Mouse (Mus musculus) adrenal gland, postnatal 10 days (tissue): ENCODE results near the gene Bri3. TPM values are rescaled to one million over a fixed set of nuclear protein-coding genes. Genes with fewer than 3 reads are reported as not detected.
"Not testable (repeated sequence)": the region's sequence is repeated elsewhere in the genome, so short reads cannot be mapped to it uniquely, and the experiment has no call there.

Experiments
- DNase-seq: peaks from one replicate; pipeline ENCODE4 v3.0.0; 2021; ENCODE audit warnings: mixed read lengths
- total RNA-seq, 2 experiments: library from RNA; stranded (reverse); gene quantifications; 2 replicates each; pipeline ENCODE4 v1.2.3; 2021

Gene Bri3
- total RNA-seq, 2 experiments from 2014 or later = 116 to 124 TPM

- DNase-seq = no peak
Measured at GRCm38 (mm10) chr5:144358592-144358917, 114.3 kb downstream of the Bri3 start.

DNA sequence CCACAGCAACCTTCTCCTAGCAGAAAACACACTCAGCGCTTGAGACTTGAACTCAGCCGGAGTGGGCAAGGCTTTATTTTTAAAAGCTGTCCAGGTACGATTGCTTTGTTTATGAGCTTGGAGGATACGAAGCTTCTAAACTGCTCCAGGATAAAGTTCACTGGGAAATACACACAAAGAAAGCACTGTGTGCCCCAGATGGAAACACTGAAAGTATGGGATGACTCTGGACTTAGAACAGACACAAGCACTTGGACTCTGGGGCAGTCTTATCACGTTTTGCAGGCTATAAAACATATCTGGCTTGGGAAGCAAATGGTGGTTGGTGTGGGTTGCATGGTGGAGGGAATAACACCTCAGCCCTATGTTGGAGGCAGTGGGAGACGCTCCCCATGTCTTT, 115.6 kb downstream of the Bri3 start:
- no peak for DNase-seq

GRCm38 (mm10) chr5:144360346-144360745, 116.1 kb downstream of the Bri3 start:
- peak; percentile 27 for DNase-seq

- no peak for DNase-seq
Measured at GRCm38 (mm10) chr5:144364680-144365357, 120.6 kb downstream of the Bri3 start.

GRCm38 (mm10) chr5:144366551-144366950, 122.3 kb downstream of the Bri3 start:
- not testable (repeated sequence) for DNase-seq

- no peak for DNase-seq
Measured at GRCm38 (mm10) chr5:144368661-144369205, 124.5 kb downstream of the Bri3 start.

GRCm38 (mm10) chr5:144370986-144371385, 126.7 kb downstream of the Bri3 start:
- DNase-seq = no peak

DNA sequence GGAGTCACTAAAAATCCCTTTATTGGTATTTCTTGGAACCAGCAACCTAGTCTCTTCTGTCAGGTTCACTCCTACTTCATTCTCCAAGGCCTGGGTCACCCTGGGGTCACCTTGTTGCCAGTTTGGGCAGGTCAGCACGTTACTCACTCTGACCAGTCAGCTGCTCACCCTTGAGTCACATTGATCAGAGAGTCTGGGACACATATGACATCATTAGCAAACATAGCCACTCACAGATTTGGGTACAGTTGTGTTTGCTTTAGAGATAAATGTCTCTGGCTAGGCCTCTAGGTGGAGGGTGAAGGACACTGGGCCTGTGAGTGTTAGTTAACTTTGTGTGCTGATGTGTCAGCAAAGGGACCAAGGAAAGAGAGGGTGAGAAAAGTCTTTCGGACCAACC, 127.9 kb downstream of the Bri3 start:
- DNase-seq = peak; percentile 36

- no peak for DNase-seq
Measured at GRCm38 (mm10) chr5:144372885-144373284, 128.6 kb downstream of the Bri3 start.

- no peak for DNase-seq
Measured at GRCm38 (mm10) chr5:144379431-144379830, 135.2 kb downstream of the Bri3 start.

GRCm38 (mm10) chr5:144380689-144381088, 136.5 kb downstream of the Bri3 start:
- DNase-seq = no peak

GRCm38 (mm10) chr5:144381782-144382181, 137.5 kb downstream of the Bri3 start:
- peak; percentile 47 for DNase-seq

DNA sequence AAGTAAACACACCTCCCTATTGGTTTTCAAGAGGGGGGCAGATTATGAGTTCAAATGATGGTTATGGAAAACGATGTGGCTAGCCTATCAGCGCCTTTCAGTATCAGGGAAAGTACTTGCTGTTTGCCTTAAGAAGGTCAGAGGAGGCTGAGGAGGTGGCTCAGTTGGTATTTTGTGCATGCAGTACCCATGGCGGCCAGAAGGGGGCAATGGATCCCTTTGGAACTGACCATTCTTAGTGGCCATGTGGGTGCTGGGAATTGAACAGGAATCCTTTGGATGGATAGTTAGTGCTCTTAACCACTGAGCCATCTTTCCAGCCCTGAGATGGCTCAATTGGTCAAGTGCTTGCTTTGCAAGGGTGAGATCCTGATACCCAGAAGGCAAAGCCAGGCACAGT, 139.7 kb downstream of the Bri3 start:
- no peak for DNase-seq

- peak; percentile 76 for DNase-seq
Measured at GRCm38 (mm10) chr5:144387851-144388250, 143.6 kb downstream of the Bri3 start.

GRCm38 (mm10) chr5:144394142-144394541, 149.9 kb downstream of the Bri3 start:
- peak; percentile 21 for DNase-seq

DNA sequence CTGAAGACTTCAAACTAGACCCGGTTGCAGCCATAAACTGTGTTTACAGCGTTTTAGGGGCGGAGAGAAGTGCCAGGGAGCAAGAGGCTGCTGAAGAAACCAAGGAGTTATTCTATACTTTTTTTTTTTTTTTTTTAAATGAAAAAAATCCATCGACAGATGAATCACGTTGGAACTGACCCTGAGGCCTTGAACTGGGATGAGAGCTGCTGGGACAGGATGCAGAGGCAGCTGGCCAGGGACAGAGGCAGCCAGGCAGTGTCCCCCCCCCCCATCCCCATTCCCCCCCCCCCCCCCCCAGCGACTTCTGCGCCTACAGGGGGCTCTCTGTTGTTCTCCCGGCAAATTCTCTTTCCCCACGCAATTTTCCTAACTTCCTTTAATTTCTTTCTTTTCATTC, 153.3 kb downstream of the Bri3 start:
- DNase-seq = peak; percentile 21

DNA sequence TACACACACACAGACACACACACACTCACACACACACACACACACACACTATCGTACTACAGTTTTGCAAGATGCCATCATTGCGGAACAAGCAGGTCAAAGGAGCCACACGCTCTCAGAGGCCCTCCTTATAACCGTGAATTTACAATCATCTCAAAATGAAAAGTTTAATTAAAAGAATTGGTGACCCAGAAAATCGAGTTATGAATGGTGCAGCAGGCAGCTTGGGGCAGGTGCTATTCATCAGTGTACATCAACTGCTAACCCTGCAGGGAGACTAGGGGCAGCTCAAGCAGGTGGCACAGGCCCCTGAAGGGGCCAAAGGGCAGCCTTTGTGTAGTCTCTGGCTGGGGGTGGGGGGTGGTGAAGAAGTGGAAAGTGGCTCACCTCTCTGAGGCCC, 156.6 kb downstream of the Bri3 start:
- DNase-seq = no peak

DNA sequence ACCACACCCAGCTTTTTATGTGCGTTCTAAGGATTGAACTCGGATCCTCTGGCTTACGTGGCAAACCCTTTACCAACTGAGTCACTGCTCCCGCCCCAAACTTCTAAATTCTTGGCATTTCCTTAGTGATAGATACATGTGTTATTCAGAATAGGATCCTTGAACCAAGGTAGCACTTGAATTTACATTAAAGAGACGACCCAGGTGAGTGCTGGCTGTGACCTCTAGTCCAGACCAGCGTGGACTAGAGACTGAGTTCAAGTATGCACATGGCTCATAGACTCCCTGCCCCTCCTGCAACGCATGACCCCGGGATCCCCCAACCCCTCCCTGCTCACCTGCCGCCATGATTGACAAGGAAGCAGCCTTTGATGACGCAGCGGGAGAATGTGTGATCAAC, 162.0 kb downstream of the Bri3 start:
- no peak for DNase-seq

- DNase-seq = no peak
Measured at GRCm38 (mm10) chr5:144410666-144411065, 166.4 kb downstream of the Bri3 start.

GRCm38 (mm10) chr5:144411702-144412101, 167.5 kb downstream of the Bri3 start:
- peak; percentile 66 for DNase-seq

DNA sequence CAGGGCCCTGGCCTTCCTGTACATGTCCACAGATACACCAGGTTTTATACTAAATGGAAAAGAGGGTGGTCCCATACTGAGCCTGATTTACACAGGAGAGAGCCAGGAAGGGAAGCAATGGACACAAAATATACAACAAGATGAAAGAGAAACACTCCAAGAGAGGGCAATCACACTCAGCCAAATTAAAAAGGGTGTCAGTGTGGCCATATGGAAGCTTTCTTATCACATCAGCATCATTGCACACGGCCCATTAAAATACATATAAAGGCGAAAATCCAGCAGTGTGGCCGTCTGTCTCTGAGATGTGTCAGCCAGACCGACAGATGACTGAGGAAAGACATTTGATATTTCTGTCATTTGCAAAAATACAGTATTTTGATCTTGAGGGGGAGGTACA, 168.5 kb downstream of the Bri3 start:
- DNase-seq = no peak

GRCm38 (mm10) chr5:144418456-144418855, 174.2 kb downstream of the Bri3 start:
- DNase-seq = no peak

- DNase-seq = peak; percentile 25
Measured at GRCm38 (mm10) chr5:144420001-144420400, 175.8 kb downstream of the Bri3 start.

DNA sequence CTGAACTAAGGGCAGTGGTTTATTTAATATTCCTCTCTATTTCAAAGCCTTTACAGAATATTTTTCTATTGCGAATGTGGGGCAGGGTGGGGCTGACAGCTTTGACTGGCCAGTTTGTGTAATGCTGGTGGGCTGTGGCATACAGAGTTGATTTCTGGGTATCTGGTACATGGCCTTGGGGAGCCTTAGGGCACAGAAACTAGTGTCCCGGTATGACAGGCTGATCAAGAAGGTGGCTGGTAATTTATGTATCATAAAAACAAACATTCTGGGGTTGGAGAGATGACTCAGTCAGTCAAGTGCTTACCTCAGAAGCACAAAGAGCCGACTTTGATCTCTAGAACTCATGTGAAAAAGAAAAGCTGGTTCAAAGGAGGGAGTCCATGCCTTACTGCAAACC, 182.5 kb downstream of the Bri3 start:
- DNase-seq = peak; percentile 31

DNA sequence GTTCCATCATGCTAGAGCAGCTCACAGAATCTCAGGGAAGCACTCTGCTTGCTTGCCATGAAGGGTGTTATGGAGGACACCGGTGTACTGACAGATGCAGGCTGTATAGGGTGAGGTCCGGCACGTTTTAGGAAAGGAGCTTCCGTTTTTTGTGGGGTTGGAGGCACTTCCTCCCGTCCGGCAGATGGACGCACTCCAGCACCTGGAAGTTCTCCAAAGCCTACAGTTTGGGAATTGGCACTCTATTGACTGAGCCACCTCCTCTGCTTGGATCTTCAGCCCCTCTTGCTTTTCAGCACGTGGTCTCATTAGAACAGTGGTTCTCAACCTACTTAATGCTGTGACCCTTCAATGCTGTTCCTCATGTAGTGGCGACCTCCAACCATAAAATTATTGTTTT, 183.6 kb downstream of the Bri3 start:
- DNase-seq = peak; percentile 30
